Mouse (Mus musculus) ES-E14 (cell line): Measurements from ENCODE around the gene Cfap97d2.

ENCODE experiments used
- HCFC1 ChIP-seq: IDR thresholded peaks from 2 replicates; pipeline ENCODE4 v1.6.1; 2012; ENCODE audit warnings: low read length, inconsistent platforms, borderline replicate concordance; ENCODE audit not compliant: insufficient read depth
- MAFK ChIP-seq: IDR thresholded peaks from 2 replicates; pipeline ENCODE4 v1.6.1; 2014; ENCODE audit warnings: mild to moderate bottlenecking, low read depth, low read length, inconsistent platforms; ENCODE audit not compliant: insufficient read depth

GRCm38 (mm10) chr8:13696157-13696556, 9.5 kb upstream of the Cfap97d2 start:
- no peak for TF ChIP-seq MAFK
- TF ChIP-seq HCFC1 = no peak
